Mouse (Mus musculus): ENCODE data around the gene Scyl2. TPM values are rescaled to one million over a fixed set of nuclear protein-coding genes. Genes with fewer than 3 reads are reported as not detected.

Gene Scyl2
- total and polyA plus RNA-seq, 3 experiments = 15.1 to 17.4 (median 17.2) TPM

DNA sequence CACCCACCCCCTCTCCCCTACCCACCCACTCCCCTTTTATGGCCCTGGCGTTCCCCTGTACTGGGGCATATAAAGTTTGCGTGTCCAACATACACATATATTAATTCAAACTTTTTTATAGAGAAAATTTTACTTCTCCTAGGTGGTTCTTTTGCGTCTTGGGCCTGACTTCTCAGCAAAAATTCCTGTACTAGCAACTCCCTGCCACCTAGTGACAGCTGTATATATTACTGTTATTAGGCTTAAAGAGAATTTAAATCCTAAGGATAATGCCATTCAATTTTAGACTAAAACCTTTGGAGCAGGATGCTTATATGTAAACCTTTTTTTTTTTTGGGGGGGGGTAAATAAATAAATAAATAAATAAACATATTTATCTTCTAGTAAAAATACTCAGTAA lies 21.3 kb upstream of the Scyl2 start:
- no peaks in the 10 kb centered on the region for H3K79me2 ChIP-seq (replicated peaks; ENCODE audit: control insufficient read depth, extremely low read depth, insufficient read depth, poor library complexity, severe bottlenecking)
- H3K4me3 ChIP-seq (replicated peaks in 1 of 3; ENCODE audit: low read depth in 2 of 3, low read length in 2 of 3, poor library complexity in 1 of 3) = no peak overlapping the region
- no peak overlapping the region for H3K4me2 ChIP-seq (ENCODE audit: insufficient read depth, low read depth, poor library complexity, severe bottlenecking)
- in situ Hi-C loops (cut with MboI; ENCODE audit: low pct_ligation_motif_present, low pct_unique_long_range_greater_than_20kb, low sequenced_read_pairs) (no loop called here), dilution Hi-C loops (cut with MboI; ENCODE audit: extremely low pct_ligation_motif_present, extremely low pct_unique_long_range_greater_than_20kb, low sequenced_read_pairs) (no loop called here)
- no peak overlapping the region for H3K27ac ChIP-seq (ENCODE audit: insufficient read depth, low read depth)
- no peaks in the 10 kb centered on the region for H3K27me3 ChIP-seq (replicated peaks)
- no peak overlapping the region for H3K9ac ChIP-seq (ENCODE audit: insufficient read depth, low read depth)
- peaks cover 6 to 11% of the 10 kb centered on the region in 2 experiments for H3K36me3 ChIP-seq (replicated peaks in 1 of 2; ENCODE audit: control insufficient read depth in 1 of 2, insufficient read depth in 1 of 2, low read length in 1 of 2)
- TF ChIP-seq MYC (IDR thresholded peaks at IDR 0.05; ENCODE audit: low read depth, low read length) (no peak), TCF12 (IDR thresholded peaks at IDR 0.05; ENCODE audit: low read depth, low read length) (no peak), MAFK (IDR thresholded peaks at IDR 0.05; ENCODE audit: insufficient replicate concordance, low read length) (no peak), RAD21 (IDR thresholded peaks at IDR 0.05; ENCODE audit: low read depth, low read length) (peak; percentile 6; the same call in 1 of the 2 replicates), GABPA (IDR thresholded peaks at IDR 0.05; ENCODE audit: insufficient replicate concordance, low read depth, low read length) (no peak), JUN (IDR thresholded peaks at IDR 0.05; ENCODE audit: insufficient read depth, low read depth, low read length) (no peak), CTCF (conservative IDR thresholded peaks at IDR 0.05 in 1 of 2, IDR thresholded peaks at IDR 0.05 in 1 of 2; ENCODE audit: low read depth in 2 of 2, low read length in 2 of 2) (peak in 1 of 2 experiments; percentile 36; a peak in 2 of 4 replicates)
- no peaks in the 10 kb centered on the region for H3K9me3 ChIP-seq (replicated peaks; ENCODE audit: low read length)
- no peaks in the 10 kb centered on the region for H3K4me1 ChIP-seq (ENCODE audit: control insufficient read depth in 1 of 2, insufficient read depth in 2 of 2)
- no peak for DNase-seq (ENCODE audit: extremely low read depth)

DNA sequence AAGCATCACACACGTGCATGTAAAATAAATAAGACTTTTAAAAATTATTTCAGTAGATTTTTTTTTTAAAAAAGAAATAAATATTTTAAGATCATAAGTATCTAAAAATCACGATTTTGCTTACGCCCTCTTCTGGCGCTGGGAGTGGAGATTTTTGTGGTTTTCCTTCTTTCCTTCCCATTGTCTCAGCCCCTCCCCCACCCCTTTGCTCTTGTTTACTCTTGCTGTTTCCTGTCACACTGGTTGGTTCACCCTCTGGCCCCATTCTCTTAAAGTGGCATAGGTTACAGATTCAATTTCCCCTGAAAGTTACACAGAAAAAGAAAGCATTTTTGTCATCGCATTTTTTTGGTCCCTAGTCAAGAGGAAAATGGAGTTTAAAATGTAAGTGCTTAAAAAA lies 17.0 kb upstream of the Scyl2 start:
- in situ Hi-C loops (cut with MboI; ENCODE audit: low pct_ligation_motif_present, low pct_unique_long_range_greater_than_20kb, low sequenced_read_pairs) (no loop called here), dilution Hi-C loops (cut with MboI; ENCODE audit: extremely low pct_ligation_motif_present, extremely low pct_unique_long_range_greater_than_20kb, low sequenced_read_pairs) (no loop called here)
- H3K27ac ChIP-seq (ENCODE audit: insufficient read depth, low read depth) = no peak overlapping the region

GRCm38 (mm10) chr10:89697956-89698355 lies 11.9 kb upstream of the Scyl2 start:
- dilution Hi-C loops (cut with MboI; ENCODE audit: extremely low pct_ligation_motif_present, extremely low pct_unique_long_range_greater_than_20kb, low sequenced_read_pairs) (no loop called here), in situ Hi-C loops (cut with MboI; ENCODE audit: low pct_ligation_motif_present, low pct_unique_long_range_greater_than_20kb, low sequenced_read_pairs) (no loop called here)
- no peak for DNase-seq (ENCODE audit: extremely low read depth)
- H3K79me2 ChIP-seq (replicated peaks; ENCODE audit: control insufficient read depth, extremely low read depth, insufficient read depth, poor library complexity, severe bottlenecking) = no peaks in the 10 kb centered on the region
- H3K4me1 ChIP-seq (ENCODE audit: control insufficient read depth in 1 of 2, insufficient read depth in 2 of 2) = no peaks in the 10 kb centered on the region
- no peak overlapping the region for H3K4me2 ChIP-seq (ENCODE audit: insufficient read depth, low read depth, poor library complexity, severe bottlenecking)
- no peaks in the 10 kb centered on the region for H3K27me3 ChIP-seq (replicated peaks)
- no peak overlapping the region for H3K4me3 ChIP-seq (replicated peaks in 1 of 3; ENCODE audit: low read depth in 2 of 3, low read length in 2 of 3, poor library complexity in 1 of 3)
- H3K27ac ChIP-seq (ENCODE audit: insufficient read depth, low read depth) = no peak overlapping the region
- H3K36me3 ChIP-seq (replicated peaks in 1 of 2; ENCODE audit: control insufficient read depth in 1 of 2, insufficient read depth in 1 of 2, low read length in 1 of 2) = no peaks in the 10 kb centered on the region
- H3K9me3 ChIP-seq (replicated peaks; ENCODE audit: low read length) = no peaks in the 10 kb centered on the region
- no peak for TF ChIP-seq KAT2A (IDR thresholded peaks at IDR 0.05; ENCODE audit: insufficient replicate concordance, low read length)
- H3K9ac ChIP-seq (ENCODE audit: insufficient read depth, low read depth) = no peak overlapping the region

More for the DNA sequence above, 17.0 kb upstream of the Scyl2 start:
- H3K27me3 ChIP-seq (replicated peaks) = no peaks in the 10 kb centered on the region
- H3K79me2 ChIP-seq (replicated peaks; ENCODE audit: control insufficient read depth, extremely low read depth, insufficient read depth, poor library complexity, severe bottlenecking) = no peaks in the 10 kb centered on the region
- no peaks in the 10 kb centered on the region for H3K36me3 ChIP-seq (replicated peaks in 1 of 2; ENCODE audit: control insufficient read depth in 1 of 2, insufficient read depth in 1 of 2, low read length in 1 of 2)
- no peak overlapping the region for H3K9ac ChIP-seq (ENCODE audit: insufficient read depth, low read depth)
- no peaks in the 10 kb centered on the region for H3K9me3 ChIP-seq (replicated peaks; ENCODE audit: low read length)
- TF ChIP-seq RCOR1 (conservative IDR thresholded peaks at IDR 0.05; ENCODE audit: low read depth, low read length) = no peak
- no peak for TF ChIP-seq MAFK (IDR thresholded peaks at IDR 0.05; ENCODE audit: insufficient replicate concordance, low read length)
- TF ChIP-seq HCFC1 (IDR thresholded peaks at IDR 0.05; ENCODE audit: low read depth, low read length) = no peak
- TF ChIP-seq MEF2A (IDR thresholded peaks at IDR 0.05; ENCODE audit: borderline replicate concordance, low read depth, low read length) = no peak
- no peak for TF ChIP-seq ZC3H11A (IDR thresholded peaks at IDR 0.05; ENCODE audit: low read depth, low read length)
- TF ChIP-seq SIN3A (IDR thresholded peaks at IDR 0.05; ENCODE audit: low read length) = no peak
- no peak for TF ChIP-seq ETS1 (conservative IDR thresholded peaks at IDR 0.05; ENCODE audit: low read depth, low read length)
- TF ChIP-seq MAZ (IDR thresholded peaks at IDR 0.05; ENCODE audit: low read depth, low read length) = no peak
- no peak for TF ChIP-seq SMC3 (IDR thresholded peaks at IDR 0.05; ENCODE audit: low read depth, low read length)
- no peak overlapping the region for H3K4me2 ChIP-seq (ENCODE audit: insufficient read depth, low read depth, poor library complexity, severe bottlenecking)
- no peak overlapping the region for H3K4me3 ChIP-seq (replicated peaks in 1 of 3; ENCODE audit: low read depth in 2 of 3, low read length in 2 of 3, poor library complexity in 1 of 3)
- H3K4me1 ChIP-seq (ENCODE audit: control insufficient read depth in 1 of 2, insufficient read depth in 2 of 2) = no peaks in the 10 kb centered on the region
- no peak for DNase-seq (ENCODE audit: extremely low read depth)
